Mouse (Mus musculus): ENCODE results near the gene Gm44805. TPM values are rescaled to one million over a fixed set of nuclear protein-coding genes. Genes with fewer than 3 reads are reported as not detected.

Gene Gm44805
- total and polyA plus RNA-seq, 3 experiments, result not detected

- H3K9me3 ChIP-seq (replicated peaks; ENCODE audit: low read length), result no peaks in the 10 kb centered on the region
- dilution Hi-C loops (cut with MboI; ENCODE audit: extremely low pct_ligation_motif_present, extremely low pct_unique_long_range_greater_than_20kb, low sequenced_read_pairs) (no loop called here), in situ Hi-C loops (cut with MboI; ENCODE audit: low pct_ligation_motif_present, low pct_unique_long_range_greater_than_20kb, low sequenced_read_pairs) (no loop called here)
- peaks cover 10 to 43% of the 10 kb centered on the region in 2 experiments for H3K4me1 ChIP-seq (ENCODE audit: control insufficient read depth in 1 of 2, insufficient read depth in 2 of 2)
- TF ChIP-seq CHD1 (IDR thresholded peaks at IDR 0.05; ENCODE audit: low read depth, low read length) (no peak), GABPA (IDR thresholded peaks at IDR 0.05; ENCODE audit: insufficient replicate concordance, low read depth, low read length) (no peak), RAD21 (IDR thresholded peaks at IDR 0.05; ENCODE audit: low read depth, low read length) (no peak), RCOR1 (conservative IDR thresholded peaks at IDR 0.05; ENCODE audit: low read depth, low read length) (no peak), POLR2AphosphoS2 (IDR thresholded peaks at IDR 0.05; ENCODE audit: low read depth, low read length) (no peak), SMC3 (IDR thresholded peaks at IDR 0.05; ENCODE audit: low read depth, low read length) (no peak), NELFE (IDR thresholded peaks at IDR 0.05; ENCODE audit: low read depth, low read length) (no peak), BHLHE40 (IDR thresholded peaks at IDR 0.05; ENCODE audit: low read depth, low read length) (no peak), E2F4 (IDR thresholded peaks at IDR 0.05; ENCODE audit: insufficient replicate concordance, low read depth, low read length) (no peak), TCF12 (IDR thresholded peaks at IDR 0.05; ENCODE audit: low read depth, low read length) (no peak), MAX (IDR thresholded peaks at IDR 0.05; ENCODE audit: low read length) (no peak), ZKSCAN1 (IDR thresholded peaks at IDR 0.05; ENCODE audit: borderline replicate concordance, low read depth, low read length) (no peak)
- H3K27ac ChIP-seq (ENCODE audit: insufficient read depth, low read depth), result no peak overlapping the region
- no peak overlapping the region for H3K4me3 ChIP-seq (replicated peaks in 1 of 3; ENCODE audit: low read depth in 2 of 3, low read length in 2 of 3, poor library complexity in 1 of 3)
- H3K79me2 ChIP-seq (replicated peaks; ENCODE audit: control insufficient read depth, extremely low read depth, insufficient read depth, poor library complexity, severe bottlenecking), result no peaks in the 10 kb centered on the region
- H3K9ac ChIP-seq (ENCODE audit: insufficient read depth, low read depth), result no peak overlapping the region
- H3K4me2 ChIP-seq (ENCODE audit: insufficient read depth, low read depth, poor library complexity, severe bottlenecking), result no peak overlapping the region
- no peaks in the 10 kb centered on the region for H3K27me3 ChIP-seq (replicated peaks)
- peaks cover 81 to 86% of the 10 kb centered on the region in 2 experiments for H3K36me3 ChIP-seq (replicated peaks in 1 of 2; ENCODE audit: control insufficient read depth in 1 of 2, insufficient read depth in 1 of 2, low read length in 1 of 2)
- no peak for DNase-seq (ENCODE audit: extremely low read depth)
Measured at GRCm38 (mm10) chr7:19635074-19635827, 46.0 kb downstream of the Gm44805 start.

- Histone ChIP-seq H3K79me2 (replicated peaks; ENCODE audit: control insufficient read depth, extremely low read depth, insufficient read depth, poor library complexity, severe bottlenecking) (no peaks in the 10 kb centered on the region), H3K36me3 (replicated peaks in 1 of 2; ENCODE audit: control insufficient read depth in 1 of 2, insufficient read depth in 1 of 2, low read length in 1 of 2) (peaks cover 76 to 83% of the 10 kb centered on the region in 2 experiments), H3K4me3 (replicated peaks in 1 of 3; ENCODE audit: low read depth in 2 of 3, low read length in 2 of 3, poor library complexity in 1 of 3) (no peak overlapping the region), H3K4me2 (ENCODE audit: insufficient read depth, low read depth, poor library complexity, severe bottlenecking) (no peak overlapping the region), H3K27me3 (replicated peaks) (no peaks in the 10 kb centered on the region), H3K9ac (ENCODE audit: insufficient read depth, low read depth) (no peak overlapping the region), H3K9me3 (replicated peaks; ENCODE audit: low read length) (no peaks in the 10 kb centered on the region), H3K4me1 (ENCODE audit: control insufficient read depth in 1 of 2, insufficient read depth in 2 of 2) (peaks cover 16 to 47% of the 10 kb centered on the region in 2 experiments), H3K27ac (ENCODE audit: insufficient read depth, low read depth) (no peak overlapping the region)
- dilution Hi-C loops (cut with MboI; ENCODE audit: extremely low pct_ligation_motif_present, extremely low pct_unique_long_range_greater_than_20kb, low sequenced_read_pairs), result no loop called here
- no peak for DNase-seq (ENCODE audit: extremely low read depth)
- no peak for TF ChIP-seq TBP (conservative IDR thresholded peaks at IDR 0.05; ENCODE audit: low read depth, low read length)
- TF ChIP-seq SMC3 (IDR thresholded peaks at IDR 0.05; ENCODE audit: low read depth, low read length), result no peak
- in situ Hi-C loops (cut with MboI; ENCODE audit: low pct_ligation_motif_present, low pct_unique_long_range_greater_than_20kb, low sequenced_read_pairs), result no loop called here
Measured at GRCm38 (mm10) chr7:19634591-19634990, 46.6 kb downstream of the Gm44805 start.
